Mouse (Mus musculus): ENCODE data around the gene Msi2. TPM values are rescaled to one million over a fixed set of nuclear protein-coding genes. Genes with fewer than 3 reads are reported as not detected.

Gene Msi2
- polyA plus RNA-seq, 1 experiment: 14.4 TPM

GRCm38 (mm10) chr11:88506544-88507419, 211.5 kb downstream of the Msi2 start:
- Histone ChIP-seq H3K36me3 (replicated peaks; ENCODE audit: low read length) (peaks cover 5% of the 10 kb centered on the region), H3K9me3 (no peaks in the 10 kb centered on the region), H3K27me3 (replicated peaks) (peaks cover 6% of the 10 kb centered on the region), H3K4me3 (replicated peaks) (no peak overlapping the region), H3K4me1 (peaks cover 24% of the 10 kb centered on the region)
- TF ChIP-seq GATA1 (IDR thresholded peaks at IDR 0.05; ENCODE audit: borderline replicate concordance, low read length) (no peak), FLI1 (IDR thresholded peaks at IDR 0.05; ENCODE audit: low read length) (no peak)

DNA sequence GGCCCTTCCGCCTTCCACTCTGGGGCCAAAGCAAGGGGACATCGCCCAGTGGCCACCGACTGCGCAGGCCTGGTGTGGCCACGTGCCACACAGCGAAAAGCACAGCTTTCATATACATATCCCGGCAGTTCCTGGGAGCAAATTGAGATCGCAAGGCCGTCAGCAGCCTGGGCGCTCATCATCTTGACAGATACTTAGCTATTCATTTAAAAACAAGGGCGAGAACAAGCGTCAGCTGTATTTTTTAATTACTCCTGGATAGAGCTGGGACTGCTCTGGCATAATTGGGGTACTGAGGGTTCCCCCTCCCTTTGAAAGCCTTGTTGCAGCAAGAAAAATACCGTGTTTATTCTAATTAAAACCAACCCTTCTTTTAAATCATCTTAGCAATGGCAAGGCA, 212.2 kb downstream of the Msi2 start:
- Histone ChIP-seq H3K27me3 (replicated peaks) (peaks cover 6% of the 10 kb centered on the region), H3K9me3 (no peaks in the 10 kb centered on the region), H3K4me3 (replicated peaks) (no peak overlapping the region), H3K36me3 (replicated peaks; ENCODE audit: low read length) (peaks cover 5% of the 10 kb centered on the region), H3K4me1 (peaks cover 19% of the 10 kb centered on the region)
- TF ChIP-seq GATA1 (IDR thresholded peaks at IDR 0.05; ENCODE audit: borderline replicate concordance, low read length): no peak

- Histone ChIP-seq H3K27me3 (replicated peaks) (no peaks in the 10 kb centered on the region), H3K4me1 (peaks cover 11% of the 10 kb centered on the region), H3K4me3 (replicated peaks) (no peak overlapping the region), H3K9me3 (no peaks in the 10 kb centered on the region), H3K36me3 (replicated peaks; ENCODE audit: low read length) (peaks cover under 1% of the 10 kb centered on the region)
- no peak for TF ChIP-seq FLI1 (IDR thresholded peaks at IDR 0.05; ENCODE audit: low read length)
- no peak for TF ChIP-seq GATA1 (IDR thresholded peaks at IDR 0.05; ENCODE audit: borderline replicate concordance, low read length)
These were observed 215.7 kb downstream of the Msi2 start for GRCm38 (mm10) chr11:88502566-88502965.

- no peak for TF ChIP-seq FLI1 (IDR thresholded peaks at IDR 0.05; ENCODE audit: low read length)
- TF ChIP-seq GATA1 (IDR thresholded peaks at IDR 0.05; ENCODE audit: borderline replicate concordance, low read length): no peak
- H3K9me3 ChIP-seq: no peaks in the 10 kb centered on the region
- H3K36me3 ChIP-seq (replicated peaks; ENCODE audit: low read length): peaks cover 7% of the 10 kb centered on the region
- H3K4me3 ChIP-seq (replicated peaks): no peak overlapping the region
- H3K27me3 ChIP-seq (replicated peaks): no peaks in the 10 kb centered on the region
- peaks cover 11% of the 10 kb centered on the region for H3K4me1 ChIP-seq
These were observed 219.8 kb downstream of the Msi2 start for GRCm38 (mm10) chr11:88498491-88498890.

DNA sequence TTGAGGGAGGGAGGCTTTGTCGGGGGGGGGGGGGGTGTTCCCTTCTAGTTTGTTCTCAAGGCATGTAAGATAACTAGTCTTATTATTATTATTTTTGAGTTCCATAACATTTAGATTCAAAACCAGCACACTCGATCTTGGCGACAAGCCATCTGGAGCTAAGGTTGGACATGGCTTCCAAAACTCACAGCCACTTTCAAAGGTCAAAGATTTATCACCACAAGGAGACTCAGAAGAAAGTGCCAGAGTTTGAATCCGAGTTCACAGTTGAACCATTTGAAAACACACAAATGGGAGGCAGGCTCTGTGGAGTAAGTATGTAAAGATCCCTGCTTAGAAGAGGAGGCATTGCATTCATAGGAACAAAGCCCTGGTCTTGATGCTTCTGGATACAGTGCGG, 221.9 kb downstream of the Msi2 start:
- Histone ChIP-seq H3K4me3 (replicated peaks) (no peak overlapping the region), H3K4me1 (peaks cover 11% of the 10 kb centered on the region), H3K27me3 (replicated peaks) (no peaks in the 10 kb centered on the region), H3K9me3 (no peaks in the 10 kb centered on the region), H3K36me3 (replicated peaks; ENCODE audit: low read length) (peaks cover 10% of the 10 kb centered on the region)
- no peak for TF ChIP-seq GATA1 (IDR thresholded peaks at IDR 0.05; ENCODE audit: borderline replicate concordance, low read length)

DNA sequence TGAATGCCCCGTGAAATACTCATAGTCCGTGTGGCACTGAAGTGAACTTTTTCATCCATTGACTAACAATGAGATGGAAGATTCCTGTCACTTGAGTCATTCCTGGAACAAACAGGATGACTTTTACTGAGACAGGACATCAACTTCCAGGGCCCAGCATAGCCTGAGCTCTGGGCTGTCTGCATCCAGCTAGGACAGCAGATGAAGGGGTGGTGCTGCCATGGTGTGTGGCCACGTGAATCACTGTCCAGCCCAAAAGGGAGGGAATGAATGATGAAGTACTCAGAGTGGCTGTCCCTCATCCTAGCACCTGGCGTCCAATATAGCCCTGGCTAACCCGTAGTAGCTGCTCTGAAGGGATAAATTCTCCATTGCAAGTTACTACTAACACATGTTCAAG, 222.6 kb downstream of the Msi2 start:
- Histone ChIP-seq H3K36me3 (replicated peaks; ENCODE audit: low read length) (peaks cover 10% of the 10 kb centered on the region), H3K9me3 (no peaks in the 10 kb centered on the region), H3K4me1 (peaks cover 11% of the 10 kb centered on the region), H3K4me3 (replicated peaks) (no peak overlapping the region), H3K27me3 (replicated peaks) (no peaks in the 10 kb centered on the region)
- no peak for TF ChIP-seq GATA1 (IDR thresholded peaks at IDR 0.05; ENCODE audit: borderline replicate concordance, low read length)
- no peak for TF ChIP-seq FLI1 (IDR thresholded peaks at IDR 0.05; ENCODE audit: low read length)

DNA sequence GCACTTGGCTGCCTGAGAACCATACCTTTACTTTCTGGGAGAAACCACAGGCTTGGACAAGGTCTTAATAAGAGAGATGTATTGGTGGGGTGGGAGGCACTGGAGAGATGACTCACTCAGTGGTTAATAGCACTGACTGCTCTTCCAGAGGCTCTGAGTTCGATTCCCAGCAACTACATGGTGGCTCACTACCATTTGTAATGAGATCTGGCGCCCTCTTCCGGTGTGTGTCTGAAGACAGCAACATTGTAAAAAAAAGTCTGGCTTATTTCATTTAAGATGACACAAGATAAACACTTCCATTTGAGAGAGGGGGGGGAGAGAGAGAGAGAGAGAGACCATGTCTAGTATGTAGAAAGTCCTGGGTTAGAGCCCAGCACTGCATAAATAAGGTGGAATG, 223.3 kb downstream of the Msi2 start:
- H3K36me3 ChIP-seq (replicated peaks; ENCODE audit: low read length): peaks cover 10% of the 10 kb centered on the region
- peaks cover 11% of the 10 kb centered on the region for H3K4me1 ChIP-seq
- TF ChIP-seq GATA1 (IDR thresholded peaks at IDR 0.05; ENCODE audit: borderline replicate concordance, low read length) (no peak), FLI1 (IDR thresholded peaks at IDR 0.05; ENCODE audit: low read length) (no peak)
- H3K4me3 ChIP-seq (replicated peaks): no peak overlapping the region
- no peaks in the 10 kb centered on the region for H3K27me3 ChIP-seq (replicated peaks)
- H3K9me3 ChIP-seq: no peaks in the 10 kb centered on the region

- Histone ChIP-seq H3K27me3 (replicated peaks) (no peaks in the 10 kb centered on the region), H3K4me3 (replicated peaks) (no peak overlapping the region), H3K9me3 (no peaks in the 10 kb centered on the region), H3K4me1 (peaks cover 16% of the 10 kb centered on the region), H3K36me3 (replicated peaks; ENCODE audit: low read length) (peaks cover 17% of the 10 kb centered on the region)
- TF ChIP-seq GATA1 (IDR thresholded peaks at IDR 0.05; ENCODE audit: borderline replicate concordance, low read length) (no peak), FLI1 (IDR thresholded peaks at IDR 0.05; ENCODE audit: low read length) (no peak)
These were observed 224.3 kb downstream of the Msi2 start for GRCm38 (mm10) chr11:88493795-88494559.

DNA sequence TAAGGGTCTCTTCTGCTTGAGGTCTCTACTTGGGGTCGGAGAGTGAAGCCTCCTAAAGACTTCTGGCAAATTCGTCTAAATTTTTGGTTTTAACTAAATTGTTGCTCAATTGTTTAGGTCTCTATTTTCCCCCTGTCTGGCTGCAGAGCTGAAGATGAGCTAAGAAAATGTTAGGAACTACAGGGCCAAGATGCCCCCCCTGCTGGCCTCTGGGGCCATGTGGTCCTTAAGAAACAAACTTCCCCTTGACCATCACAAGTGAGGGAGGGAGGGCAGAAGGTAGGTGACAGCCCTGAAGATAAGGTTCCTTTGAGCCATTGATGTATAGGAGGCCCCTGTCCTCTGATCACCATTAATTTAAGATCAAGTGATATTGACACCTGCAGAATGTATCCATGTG, 225.7 kb downstream of the Msi2 start:
- H3K4me1 ChIP-seq: peaks cover 11% of the 10 kb centered on the region
- no peaks in the 10 kb centered on the region for H3K9me3 ChIP-seq
- H3K36me3 ChIP-seq (replicated peaks; ENCODE audit: low read length): peaks cover 20% of the 10 kb centered on the region
- TF ChIP-seq GATA1 (IDR thresholded peaks at IDR 0.05; ENCODE audit: borderline replicate concordance, low read length): no peak
- TF ChIP-seq FLI1 (IDR thresholded peaks at IDR 0.05; ENCODE audit: low read length): no peak
- H3K4me3 ChIP-seq (replicated peaks): no peak overlapping the region
- H3K27me3 ChIP-seq (replicated peaks): no peaks in the 10 kb centered on the region

GRCm38 (mm10) chr11:88489985-88490384, 228.3 kb downstream of the Msi2 start:
- no peaks in the 10 kb centered on the region for H3K27me3 ChIP-seq (replicated peaks)

More at GRCm38 (mm10) chr11:88489985-88490384, 228.3 kb downstream of the Msi2 start:
- H3K4me1 ChIP-seq: peaks cover 18% of the 10 kb centered on the region
- H3K9me3 ChIP-seq: no peaks in the 10 kb centered on the region
- no peak overlapping the region for H3K4me3 ChIP-seq (replicated peaks)
- TF ChIP-seq GATA1 (IDR thresholded peaks at IDR 0.05; ENCODE audit: borderline replicate concordance, low read length): no peak
- TF ChIP-seq FLI1 (IDR thresholded peaks at IDR 0.05; ENCODE audit: low read length): no peak
- peaks cover 13% of the 10 kb centered on the region for H3K36me3 ChIP-seq (replicated peaks; ENCODE audit: low read length)
